Mouse (Mus musculus) embryonic fibroblast, embryonic 13.5 days (primary cell): Measurements from ENCODE around the gene Mepce. TPM values are rescaled to one million over a fixed set of nuclear protein-coding genes. Genes with fewer than 3 reads are reported as not detected.

Experiments
- H3K27ac ChIP-seq: 2 replicates; pipeline ENCODE4 v1.5.1; 2012; ENCODE audit warnings: low read length, control low read depth, inconsistent platforms; ENCODE audit not compliant: insufficient read depth
- H3K4me1 ChIP-seq: 2 replicates; pipeline ENCODE4 v1.6.1; 2011; ENCODE audit warnings: low read length; ENCODE audit not compliant: control insufficient read depth, insufficient read depth
- H3K4me3 ChIP-seq: 2 replicates; pipeline ENCODE4 v1.5.1; 2011; ENCODE audit warnings: mild to moderate bottlenecking, control low read depth, low read length; ENCODE audit not compliant: insufficient read depth
- CTCF ChIP-seq: IDR thresholded peaks from 2 replicates; pipeline ENCODE4 v1.5.1; 2011; ENCODE audit warnings: mild to moderate bottlenecking, control low read depth, low read length, moderate library complexity, borderline replicate concordance; ENCODE audit not compliant: insufficient read depth
- POLR2A ChIP-seq: IDR thresholded peaks from 2 replicates; pipeline ENCODE4 v1.6.1; 2011; ENCODE audit warnings: low read depth, mild to moderate bottlenecking, control low read depth, low read length, moderate library complexity
- polyA plus RNA-seq: library from polyadenylated mRNA; stranded (reverse); fragments of >200 nt; gene quantifications from 2 replicates; pipeline ENCODE4 v1.2.4, GENCODE M21; 2011; ENCODE audit warnings: low read depth; ENCODE audit not compliant: missing spikeins, insufficient read length

Gene Mepce
- polyA plus RNA-seq, 1 experiment, result 34.8 TPM

DNA sequence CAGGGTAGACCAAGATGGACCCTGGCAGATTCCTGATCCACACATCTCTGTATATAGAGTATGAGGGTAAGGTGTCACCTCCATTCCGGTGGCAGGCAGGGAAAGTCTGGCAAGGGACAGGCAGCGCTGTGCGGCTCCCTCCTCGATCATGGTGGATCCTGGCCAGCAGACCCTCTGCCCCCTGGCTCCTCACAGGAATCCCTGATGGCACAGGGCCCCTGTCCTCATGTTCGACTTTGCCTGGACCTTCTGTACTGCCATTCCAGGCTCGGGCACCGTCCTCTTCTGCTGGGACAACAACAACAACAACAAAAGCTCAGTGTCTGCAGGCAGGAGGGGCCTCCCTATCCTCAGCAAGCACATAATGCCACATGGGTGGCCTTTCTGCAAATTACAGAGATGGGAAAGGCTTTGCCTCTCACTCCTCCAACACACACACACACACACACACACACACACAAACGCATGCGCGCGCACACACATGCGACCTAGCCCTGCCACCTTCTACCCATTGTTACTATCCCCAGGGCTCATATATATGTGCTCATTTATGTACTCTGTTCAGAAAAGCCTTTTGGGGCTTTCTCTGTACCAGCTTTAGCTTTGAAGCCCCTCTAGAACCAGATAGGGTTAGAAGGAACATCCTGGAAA, 53.7 kb downstream of the Mepce start:
- TF ChIP-seq CTCF (no peak), POLR2A (no peak)
- H3K4me3 ChIP-seq, result no peak overlapping the region
- no peaks in the 10 kb centered on the region for H3K4me1 ChIP-seq
- H3K27ac ChIP-seq, result no peak overlapping the region

Other genes starting within 250 kb of the Mepce start
- gene Actl6b, start 234.1 kb downstream of the Mepce start, polyA plus RNA-seq, result not detected in 2 replicates
- gene Tfr2, start 217.8 kb downstream of the Mepce start, polyA plus RNA-seq, result 0.67 and 0.68 TPM in 2 replicates
- 35.4 and 41.3 TPM in 2 replicates for gene Mospd3, start 186.6 kb downstream of the Mepce start, polyA plus RNA-seq
- 732 and 740 TPM in 2 replicates for gene Pcolce, start 173.9 kb downstream of the Mepce start, polyA plus RNA-seq
- 0.60 and 0.67 TPM in 2 replicates for gene Fbxo24, start 158.7 kb downstream of the Mepce start, polyA plus RNA-seq
- gene Lrch4, start 158.5 kb downstream of the Mepce start, polyA plus RNA-seq, result 17.5 and 29.1 TPM in 2 replicates
- gene Gm20605, start 158.5 kb downstream of the Mepce start, polyA plus RNA-seq, result 3.0 and 3.5 TPM in 2 replicates
- gene Sap25, start 146.3 kb downstream of the Mepce start, polyA plus RNA-seq, result 2.5 and 3.4 TPM in 2 replicates
- gene Irs3, start 141.9 kb downstream of the Mepce start, polyA plus RNA-seq, result 0.22 and 0.37 TPM in 2 replicates
- gene Agfg2, start 102.9 kb downstream of the Mepce start, polyA plus RNA-seq, result 15.1 and 22.0 TPM in 2 replicates
- 5.7 and 7.0 TPM in 2 replicates for gene Nyap1, start 46.0 kb downstream of the Mepce start, polyA plus RNA-seq
- 66.6 and 71.5 TPM in 2 replicates for gene Tsc22d4, start 41.9 kb downstream of the Mepce start, polyA plus RNA-seq
- gene Ppp1r35, start 8.8 kb downstream of the Mepce start, polyA plus RNA-seq, result 11.5 and 14.6 TPM in 2 replicates
- gene Zcwpw1, start 143 bp upstream of the Mepce start, polyA plus RNA-seq, result 3.5 and 7.1 TPM in 2 replicates
- 0.53 TPM in 1 of 2 replicates, not detected in the other for gene Pilra, start 48.6 kb upstream of the Mepce start, polyA plus RNA-seq
- not detected in 2 replicates for gene Pilrb1, start 70.5 kb upstream of the Mepce start, polyA plus RNA-seq
- not detected in 2 replicates for gene Pilrb2, start 84.2 kb upstream of the Mepce start, polyA plus RNA-seq
- not detected in 2 replicates for gene Cyp3a13, start 134.0 kb upstream of the Mepce start, polyA plus RNA-seq
- 0.18 TPM in 1 of 2 replicates, not detected in the other for gene Gjc3, start 175.4 kb upstream of the Mepce start, polyA plus RNA-seq
- not detected in 2 replicates for gene Azgp1, start 193.9 kb upstream of the Mepce start, polyA plus RNA-seq
- gene Smok3a, start 233.6 kb upstream of the Mepce start, polyA plus RNA-seq, result not detected in 2 replicates
- gene Smok3b, start 233.8 kb upstream of the Mepce start, polyA plus RNA-seq, result not detected in 2 replicates